Comparison of ENCODE assay signal across 8 mouse cellular contexts in genomic region chr16:32246351-32246791, GRCm38 (mm10). TPM values are rescaled to one million over a fixed set of nuclear protein-coding genes. Genes with fewer than 3 reads are reported as not detected.
DNase-seq lines count a peak whose midpoint lies in the region; ATAC-seq and TF ChIP-seq lines count a peak whose summit lies in the region.

No protein-coding gene starts in this region.

- no peak for TF ChIP-seq CTCF in MEL (IDR thresholded peaks at IDR 0.05 in 2 of 3, conservative IDR thresholded peaks at IDR 0.05 in 1 of 3; ENCODE audit: control insufficient read depth in 1 of 3, insufficient read depth in 1 of 3, low read depth in 2 of 3, low read length in 3 of 3, poor library complexity in 1 of 3, severe bottlenecking in 1 of 3)
- TF ChIP-seq CTCF in bone marrow macrophage, adult 2 months (IDR thresholded peaks at IDR 0.05; ENCODE audit: low read depth, low read length) = no peak
- TF ChIP-seq CTCF in heart, postnatal 0 days (IDR thresholded peaks at IDR 0.05; ENCODE audit: low read depth) = no peak
- TF ChIP-seq CTCF in lung, postnatal 0 days (IDR thresholded peaks at IDR 0.05) = no peak

- H3K4me2 ChIP-seq in embryonic facial prominence, embryonic 15.5 days (replicated peaks) = peak overlapping the region; percentile 62
- peak overlapping the region; percentile 89 for H3K4me2 ChIP-seq in heart, postnatal 0 days (ENCODE audit: low read depth, low read length)
- peak overlapping the region; percentile 74 for H3K4me2 ChIP-seq in lung, postnatal 0 days (replicated peaks; ENCODE audit: low read depth, low read length)

- no peak; a peak in 1 of 4 replicates for TF ChIP-seq POLR2A in MEL (IDR thresholded peaks at IDR 0.05; ENCODE audit: control insufficient read depth in 1 of 2, insufficient read depth in 1 of 2, low read depth in 1 of 2, low read length in 2 of 2, poor library complexity in 1 of 2)
- no peak for TF ChIP-seq POLR2A in bone marrow macrophage, adult 2 months (IDR thresholded peaks at IDR 0.05; ENCODE audit: borderline replicate concordance, low read depth, low read length)

- TF ChIP-seq RAD21 in MEL (IDR thresholded peaks at IDR 0.05; ENCODE audit: low read depth, low read length) = no peak

- peaks cover 38% of the 10 kb centered on the region for H3K79me2 ChIP-seq in MEL (ENCODE audit: control insufficient read depth, insufficient read depth, low read length, poor library complexity)

- peak overlapping the region; percentile 95 to 97 for H3K4me3 ChIP-seq in MEL (ENCODE audit: control insufficient read depth in 1 of 2, insufficient read depth in 1 of 2, low read depth in 2 of 2, low read length in 2 of 2)
- peak overlapping the region; percentile 74 for H3K4me3 ChIP-seq in bone marrow macrophage, adult 2 months (ENCODE audit: insufficient read depth, low read length)
- H3K4me3 ChIP-seq in embryonic facial prominence, embryonic 15.5 days (replicated peaks) = peak overlapping the region; percentile 94
- peak overlapping the region; percentile 88 for H3K4me3 ChIP-seq in heart, postnatal 0 days (ENCODE audit: low read depth, low read length)
- H3K4me3 ChIP-seq in lung, postnatal 0 days (ENCODE audit: low read depth, low read length) = peak overlapping the region; percentile 87

- ATAC-seq in embryonic facial prominence, embryonic 15.5 days (ENCODE audit: insufficient number of reproducible peaks, low FRiP score, low TSS enrichment, low read depth) = peak; percentile 21
- peak; percentile 46 for ATAC-seq in heart, postnatal 0 days (ENCODE audit: insufficient read depth, low read depth)
- ATAC-seq in lung, postnatal 0 days = peak; percentile 52

- no peaks in the 10 kb centered on the region for H3K9me3 ChIP-seq in MEL (replicated peaks; ENCODE audit: insufficient read depth, low read length)
- no peaks in the 10 kb centered on the region for H3K9me3 ChIP-seq in embryonic facial prominence, embryonic 15.5 days (replicated peaks)
- no peaks in the 10 kb centered on the region for H3K9me3 ChIP-seq in heart, postnatal 0 days (replicated peaks; ENCODE audit: control insufficient read depth, low read length)
- no peaks in the 10 kb centered on the region for H3K9me3 ChIP-seq in lung, postnatal 0 days (ENCODE audit: low read length)

- H3K4me1 ChIP-seq in MEL (ENCODE audit: control insufficient read depth in 1 of 2, insufficient read depth in 2 of 2, low read length in 2 of 2) = peaks cover 8 to 10% of the 10 kb centered on the region in 2 experiments
- peaks cover 11% of the 10 kb centered on the region for H3K4me1 ChIP-seq in bone marrow macrophage, adult 2 months (ENCODE audit: control insufficient read depth, insufficient read depth, low read length)
- H3K4me1 ChIP-seq in embryonic facial prominence, embryonic 15.5 days = peaks cover 22% of the 10 kb centered on the region
- H3K4me1 ChIP-seq in heart, postnatal 0 days (ENCODE audit: control insufficient read depth, insufficient read depth) = peaks cover 25% of the 10 kb centered on the region
- H3K4me1 ChIP-seq in lung, postnatal 0 days (ENCODE audit: insufficient read depth, low read depth, low read length) = no peaks in the 10 kb centered on the region; the same call in 1 of the 2 replicates

- WGBS in embryonic facial prominence, embryonic 15.5 days = under 1% methylated on average over 38 of the region's 41 CpGs
- whole genome bisulfite sequencing in heart, postnatal 0 days = 0% methylated on average over 31 of the region's 41 CpGs
- 4% methylated on average over 26 of the region's 41 CpGs for WGBS in lung, postnatal 0 days

- no peaks in the 10 kb centered on the region for H3K27me3 ChIP-seq in MEL (ENCODE audit: control insufficient read depth in 1 of 2, insufficient read depth in 2 of 2, low read length in 2 of 2)
- no peaks in the 10 kb centered on the region for H3K27me3 ChIP-seq in embryonic facial prominence, embryonic 15.5 days
- H3K27me3 ChIP-seq in heart, postnatal 0 days (ENCODE audit: control insufficient read depth, insufficient read depth, low read length) = no peaks in the 10 kb centered on the region
- no peaks in the 10 kb centered on the region for H3K27me3 ChIP-seq in lung, postnatal 0 days (replicated peaks; ENCODE audit: insufficient read depth, low read length)

- no peak for TF ChIP-seq EP300 in MEL (IDR thresholded peaks at IDR 0.05; ENCODE audit: low read depth in 1 of 2, low read length in 2 of 2)
- TF ChIP-seq EP300 in heart, postnatal 0 days (IDR thresholded peaks at IDR 0.05; ENCODE audit: low read depth) = no peak
- no peak for TF ChIP-seq EP300 in lung, postnatal 0 days (IDR thresholded peaks at IDR 0.05)

- H3K27ac ChIP-seq in MEL (ENCODE audit: control insufficient read depth, low read depth, low read length) = peak overlapping the region; percentile 33
- peak overlapping the region; percentile 13 for H3K27ac ChIP-seq in bone marrow macrophage, adult 2 months (ENCODE audit: insufficient read depth, low read depth, low read length)
- peak overlapping the region; percentile 93 for H3K27ac ChIP-seq in embryonic facial prominence, embryonic 15.5 days (replicated peaks)
- peak overlapping the region; percentile 97 for H3K27ac ChIP-seq in heart, postnatal 0 days (ENCODE audit: low read depth)
- H3K27ac ChIP-seq in lung, postnatal 0 days (ENCODE audit: low read length) = peak overlapping the region; percentile 89

- peaks cover 0 to 30% of the 10 kb centered on the region in 2 experiments; a peak in 2 of 4 replicates for H3K36me3 ChIP-seq in MEL (ENCODE audit: control insufficient read depth in 1 of 2, insufficient read depth in 2 of 2, low read length in 2 of 2)
- no peaks in the 10 kb centered on the region for H3K36me3 ChIP-seq in embryonic facial prominence, embryonic 15.5 days
- H3K36me3 ChIP-seq in heart, postnatal 0 days (replicated peaks; ENCODE audit: control insufficient read depth, insufficient read depth, low read length) = no peaks in the 10 kb centered on the region
- H3K36me3 ChIP-seq in lung, postnatal 0 days (ENCODE audit: insufficient read depth, low read length) = no peaks in the 10 kb centered on the region

- DNase-seq in MEL (ENCODE audit: low read depth, low spot score) = peak; percentile 80
- peak; percentile 36 for DNase-seq in heart, postnatal 0 days (ENCODE audit: low spot score)
- DNase-seq in kidney, postnatal 4 days = peak; percentile 56 to 72
- DNase-seq in lung, postnatal 0 days (ENCODE audit: low spot score) = peak; percentile 62
- DNase-seq in right cerebral cortex, adult 2 months (ENCODE audit: low spot score in 2 of 2) = peak; percentile 43 to 60
- DNase-seq in urinary bladder, postnatal 36 days (ENCODE audit: low spot score in 2 of 2) = peak; percentile 25 to 34

- peak overlapping the region; percentile 66 for H3K9ac ChIP-seq in MEL (ENCODE audit: control insufficient read depth, low read depth, low read length, poor library complexity, severe bottlenecking)
- H3K9ac ChIP-seq in embryonic facial prominence, embryonic 15.5 days = peak overlapping the region; percentile 83
- peak overlapping the region; percentile 97 for H3K9ac ChIP-seq in heart, postnatal 0 days (replicated peaks; ENCODE audit: low read depth, low read length)
- peak overlapping the region; percentile 82 for H3K9ac ChIP-seq in lung, postnatal 0 days (replicated peaks; ENCODE audit: low read depth)

RNA-seq across cellular contexts. Expression of gene Fbxo45, which starts 0.6 kb away (rescaled TPM):
- total RNA-seq in MEL (2012; rRNA removed) = 17.5 and 19.3 TPM in 2 replicates
- polyA plus RNA-seq in MEL (2012; ENCODE audit: insufficient read depth in 1 of 2, insufficient read length in 2 of 2, low read depth in 1 of 2, low replicate concordance in 2 of 2, missing spikeins in 1 of 2) = 10 to 100 TPM in 1 of 2 experiments, not detected in 1; 15.4 TPM
- 8.5 and 8.6 TPM in 2 replicates for polyA plus RNA-seq in bone marrow macrophage, adult 2 months (2012; ENCODE audit: insufficient read depth, insufficient read length, missing spikeins)
- 14.6 and 15.6 TPM in 2 replicates for polyA plus RNA-seq in embryonic facial prominence, embryonic 15.5 days (2015; fragmentation: Nextera tagmentation; extraction: Ambion mirVana)
- 9.8 and 13.7 TPM in 2 replicates for total RNA-seq in heart, postnatal 0 days (2014; rRNA removed; ENCODE audit: low replicate concordance)
- polyA plus RNA-seq in heart, postnatal 0 days (2015; fragmentation: Nextera tagmentation; extraction: Ambion mirVana) = 5.1 and 5.8 TPM in 2 replicates
- 7.9 and 9.2 TPM in 2 replicates for polyA plus RNA-seq in lung, postnatal 0 days (2015; fragmentation: Nextera tagmentation; extraction: Ambion mirVana)

RNA-seq across cellular contexts. Expression of gene Wdr53, which starts 0.7 kb away (rescaled TPM):
- total RNA-seq in MEL (2012; rRNA removed) = 16.8 and 18.0 TPM in 2 replicates
- polyA plus RNA-seq in MEL (2012; ENCODE audit: insufficient read depth in 1 of 2, insufficient read length in 2 of 2, low read depth in 1 of 2, low replicate concordance in 2 of 2, missing spikeins in 1 of 2) = 10 to 100 TPM in 1 of 2 experiments, not detected in 1; 20.9 TPM
- polyA plus RNA-seq in bone marrow macrophage, adult 2 months (2012; ENCODE audit: insufficient read depth, insufficient read length, missing spikeins) = 18.0 and 20.3 TPM in 2 replicates
- 19.6 and 20.8 TPM in 2 replicates for polyA plus RNA-seq in embryonic facial prominence, embryonic 15.5 days (2015; fragmentation: Nextera tagmentation; extraction: Ambion mirVana)
- total RNA-seq in heart, postnatal 0 days (2014; rRNA removed; ENCODE audit: low replicate concordance) = 3.6 and 5.8 TPM in 2 replicates
- 10.3 and 11.7 TPM in 2 replicates for polyA plus RNA-seq in heart, postnatal 0 days (2015; fragmentation: Nextera tagmentation; extraction: Ambion mirVana)
- 15.3 and 16.1 TPM in 2 replicates for polyA plus RNA-seq in lung, postnatal 0 days (2015; fragmentation: Nextera tagmentation; extraction: Ambion mirVana)

RNA-seq across cellular contexts. Expression of gene Smco1, which starts 24.9 kb away (rescaled TPM):
- total RNA-seq in MEL (2012; rRNA removed) = not detected in 2 replicates
- polyA plus RNA-seq in MEL (2012; ENCODE audit: insufficient read depth in 1 of 2, insufficient read length in 2 of 2, low read depth in 1 of 2, low replicate concordance in 2 of 2, missing spikeins in 1 of 2) = not detected
- not detected in 2 replicates for polyA plus RNA-seq in bone marrow macrophage, adult 2 months (2012; ENCODE audit: insufficient read depth, insufficient read length, missing spikeins)
- 0.15 TPM in 1 of 2 replicates, not detected in the other for polyA plus RNA-seq in embryonic facial prominence, embryonic 15.5 days (2015; fragmentation: Nextera tagmentation; extraction: Ambion mirVana)
- 0.15 and 0.31 TPM in 2 replicates for total RNA-seq in heart, postnatal 0 days (2014; rRNA removed; ENCODE audit: low replicate concordance)
- 2.8 and 3.1 TPM in 2 replicates for polyA plus RNA-seq in heart, postnatal 0 days (2015; fragmentation: Nextera tagmentation; extraction: Ambion mirVana)
- polyA plus RNA-seq in lung, postnatal 0 days (2015; fragmentation: Nextera tagmentation; extraction: Ambion mirVana) = 0.10 TPM in 1 of 2 replicates, not detected in the other

RNA-seq across cellular contexts. Expression of gene Rnf168, which starts 30.9 kb away (rescaled TPM):
- total RNA-seq in MEL (2012; rRNA removed) = 17.6 TPM in 2 replicates
- polyA plus RNA-seq in MEL (2012; ENCODE audit: insufficient read depth in 1 of 2, insufficient read length in 2 of 2, low read depth in 1 of 2, low replicate concordance in 2 of 2, missing spikeins in 1 of 2) = 10 to 100 TPM; 14.9 to 61.5 TPM
- polyA plus RNA-seq in bone marrow macrophage, adult 2 months (2012; ENCODE audit: insufficient read depth, insufficient read length, missing spikeins) = 10.5 and 11.2 TPM in 2 replicates
- polyA plus RNA-seq in embryonic facial prominence, embryonic 15.5 days (2015; fragmentation: Nextera tagmentation; extraction: Ambion mirVana) = 28.9 and 34.5 TPM in 2 replicates
- 19.1 and 30.1 TPM in 2 replicates for total RNA-seq in heart, postnatal 0 days (2014; rRNA removed; ENCODE audit: low replicate concordance)
- 14.1 and 14.8 TPM in 2 replicates for polyA plus RNA-seq in heart, postnatal 0 days (2015; fragmentation: Nextera tagmentation; extraction: Ambion mirVana)
- 16.5 and 18.6 TPM in 2 replicates for polyA plus RNA-seq in lung, postnatal 0 days (2015; fragmentation: Nextera tagmentation; extraction: Ambion mirVana)

Comparison
In these comparisons a context has a peak if more than half of its experiments do, and no peak if none do; other contexts are left out.
1. Peak in every context shown above with its lines: DNase-seq, ATAC-seq, H3K4me3 ChIP-seq and H3K27ac ChIP-seq.
2. DNase-seq: peak in every context shown above with its lines; median percentile 80 in MEL; 64 in kidney, postnatal 4 days; 62 in lung, postnatal 0 days; 52 in right cerebral cortex, adult 2 months; 36 in heart, postnatal 0 days; 30 in urinary bladder, postnatal 36 days.
3. H3K27ac ChIP-seq: peak in every context shown above with its lines; median percentile 97 in heart, postnatal 0 days; 93 in embryonic facial prominence, embryonic 15.5 days; 89 in lung, postnatal 0 days; 33 in MEL; 13 in bone marrow macrophage, adult 2 months.